Mouse (Mus musculus): ENCODE measurements at regions not wholly inside any gene's neighbourhood (a gene's known extent, or its start where the extent isn't known, plus 50 kb on each side); places are given as distances from the start of the nearest gene placed in this dataset.

DNA sequence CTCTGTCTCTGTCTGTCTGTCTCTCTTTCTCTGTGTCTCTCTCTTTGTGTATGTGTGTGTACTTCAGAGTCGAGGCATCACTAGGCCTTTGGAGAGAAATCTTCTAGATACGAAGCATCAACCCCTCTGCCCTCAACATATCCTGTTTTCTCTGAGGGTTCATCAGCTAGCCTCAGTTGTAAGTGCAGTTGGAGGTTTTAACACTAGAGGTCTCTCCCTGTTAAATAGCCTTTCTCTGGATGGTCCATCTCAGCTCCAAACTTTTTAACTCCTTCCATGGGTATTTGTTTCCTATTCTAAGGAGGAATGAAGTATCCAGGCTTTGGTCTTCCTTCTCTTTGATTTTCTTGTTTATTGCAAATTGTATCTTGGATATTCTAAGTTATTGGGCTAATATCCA, 147.8 kb upstream of the Defb41 start:
- TF ChIP-seq CTCF (IDR thresholded peaks at IDR 0.05; ENCODE audit: control insufficient read depth, insufficient read depth, insufficient read length) (no peak), MYOD1 (IDR thresholded peaks at IDR 0.05; ENCODE audit: control insufficient read depth, insufficient read length, low read depth) (no peak), FOSL1 (IDR thresholded peaks at IDR 0.05; ENCODE audit: insufficient read depth, low read length, poor library complexity, severe bottlenecking) (no peak)

All from C2C12 (cell line).